ENCODE assay signal across 13 mouse cellular contexts in genomic region chr19:36227418-36228160, GRCm38 (mm10).
DNase-seq lines count a peak whose midpoint lies in the region; ATAC-seq and TF ChIP-seq lines count a peak whose summit lies in the region.
"Had no signal": no experiment of that assay in that cellular context is flagged by ENCODE, and none has a peak within 500 bp of the region (broad histone marks: within the 10 kb centered on the region; RNA-seq: fewer than 3 reads in every experiment).

No protein-coding gene starts in this region.

- WGBS in heart, embryonic 13.5 days: 18% methylated on average over 17 of the region's 17 CpGs
- WGBS in lung, embryonic 16.5 days: 21% methylated on average over 16 of the region's 17 CpGs
- 15% methylated on average over 16 of the region's 17 CpGs for WGBS in lung, postnatal 0 days
- WGBS in hindbrain, postnatal 0 days: 23% methylated on average over 17 of the region's 17 CpGs

- H3K27ac ChIP-seq in heart, embryonic 13.5 days (replicated peaks): no peak overlapping the region; the same call in 1 of the 2 replicates
- no peak overlapping the region for H3K27ac ChIP-seq in lung, embryonic 16.5 days (ENCODE audit: low read length)
- no peak overlapping the region for H3K27ac ChIP-seq in lung, postnatal 0 days (ENCODE audit: low read length)
- no peak overlapping the region for H3K27ac ChIP-seq in hindbrain, postnatal 0 days
- H3K27ac ChIP-seq: limb, embryonic 15.5 days had no signal

- ATAC-seq in heart, embryonic 13.5 days (ENCODE audit: extremely low read depth, insufficient number of reproducible peaks, low FRiP score, low TSS enrichment): no peak
- no peak for ATAC-seq in lung, embryonic 16.5 days (ENCODE audit: low read depth)
- no peak for ATAC-seq in lung, postnatal 0 days
- no peak for ATAC-seq in hindbrain, postnatal 0 days

- H3K27me3 ChIP-seq in heart, embryonic 13.5 days (replicated peaks): no peaks in the 10 kb centered on the region
- H3K27me3 ChIP-seq in lung, embryonic 16.5 days (ENCODE audit: control insufficient read depth, insufficient read depth, low read depth, low read length): no peaks in the 10 kb centered on the region
- no peaks in the 10 kb centered on the region for H3K27me3 ChIP-seq in lung, postnatal 0 days (replicated peaks; ENCODE audit: insufficient read depth, low read length)
- no peaks in the 10 kb centered on the region for H3K27me3 ChIP-seq in hindbrain, postnatal 0 days (ENCODE audit: insufficient read depth, low read length)
- H3K27me3 ChIP-seq: limb, embryonic 15.5 days had no signal

- H3K4me3 ChIP-seq in heart, embryonic 13.5 days: no peak overlapping the region
- H3K4me3 ChIP-seq in lung, embryonic 16.5 days (ENCODE audit: low read length): no peak overlapping the region
- H3K4me3 ChIP-seq in lung, postnatal 0 days (ENCODE audit: low read depth, low read length): no peak overlapping the region
- H3K4me3 ChIP-seq in hindbrain, postnatal 0 days (ENCODE audit: low read length): no peak overlapping the region
- H3K4me3 ChIP-seq: limb, embryonic 15.5 days had no signal

- H3K4me1 ChIP-seq in heart, embryonic 13.5 days: peaks cover 55% of the 10 kb centered on the region
- H3K4me1 ChIP-seq in lung, embryonic 16.5 days (replicated peaks; ENCODE audit: control insufficient read depth, insufficient read depth, low read length): peaks cover 10% of the 10 kb centered on the region
- H3K4me1 ChIP-seq in lung, postnatal 0 days (ENCODE audit: insufficient read depth, low read depth, low read length): no peaks in the 10 kb centered on the region
- no peaks in the 10 kb centered on the region for H3K4me1 ChIP-seq in hindbrain, postnatal 0 days (ENCODE audit: insufficient read depth, low read length)
- H3K4me1 ChIP-seq: limb, embryonic 15.5 days had no signal

- TF ChIP-seq CTCF in lung, postnatal 0 days (IDR thresholded peaks at IDR 0.05): no peak
- no peak for TF ChIP-seq CTCF in hindbrain, postnatal 0 days (IDR thresholded peaks at IDR 0.05; ENCODE audit: low read depth)

- no peaks in the 10 kb centered on the region for H3K36me3 ChIP-seq in heart, embryonic 13.5 days
- no peaks in the 10 kb centered on the region for H3K36me3 ChIP-seq in lung, embryonic 16.5 days (ENCODE audit: control insufficient read depth, insufficient read depth, low read length)
- H3K36me3 ChIP-seq in lung, postnatal 0 days (ENCODE audit: insufficient read depth, low read length): no peaks in the 10 kb centered on the region
- H3K36me3 ChIP-seq in hindbrain, postnatal 0 days (ENCODE audit: insufficient read depth, low read length): no peaks in the 10 kb centered on the region
- H3K36me3 ChIP-seq: limb, embryonic 15.5 days had no signal

- H3K9ac ChIP-seq in heart, embryonic 13.5 days: no peak overlapping the region
- H3K9ac ChIP-seq in lung, embryonic 16.5 days (ENCODE audit: low read length): no peak overlapping the region
- H3K9ac ChIP-seq in lung, postnatal 0 days (replicated peaks; ENCODE audit: low read depth): no peak overlapping the region
- H3K9ac ChIP-seq in hindbrain, postnatal 0 days (replicated peaks; ENCODE audit: low read length): no peak overlapping the region
- H3K9ac ChIP-seq: limb, embryonic 15.5 days had no signal

- H3K4me2 ChIP-seq in heart, embryonic 13.5 days: peak overlapping the region; percentile 49
- H3K4me2 ChIP-seq in lung, embryonic 16.5 days (ENCODE audit: low read depth, low read length): peak overlapping the region; percentile 35
- no peak overlapping the region for H3K4me2 ChIP-seq in lung, postnatal 0 days (replicated peaks; ENCODE audit: low read depth, low read length)
- H3K4me2 ChIP-seq in hindbrain, postnatal 0 days (ENCODE audit: low read depth, low read length): peak overlapping the region; percentile 29
- H3K4me2 ChIP-seq: limb, embryonic 15.5 days had no signal

- TF ChIP-seq EP300 in lung, postnatal 0 days (IDR thresholded peaks at IDR 0.05): no peak

- H3K9me3 ChIP-seq in heart, embryonic 13.5 days: no peaks in the 10 kb centered on the region
- no peaks in the 10 kb centered on the region for H3K9me3 ChIP-seq in lung, embryonic 16.5 days (ENCODE audit: control insufficient read depth, low read length)
- H3K9me3 ChIP-seq in lung, postnatal 0 days (ENCODE audit: low read length): no peaks in the 10 kb centered on the region
- H3K9me3 ChIP-seq in hindbrain, postnatal 0 days (ENCODE audit: low read length): no peaks in the 10 kb centered on the region
- H3K9me3 ChIP-seq: limb, embryonic 15.5 days had no signal

- no peak for DNase-seq in heart, adult 8-10 months (ENCODE audit: low spot score)
- DNase-seq in lung, postnatal 0 days (ENCODE audit: low spot score): no peak
- no peak for DNase-seq in hindbrain, postnatal 0 days (ENCODE audit: low spot score)
- peak; percentile 43 for DNase-seq in yolk sac, embryonic 10.5 days (ENCODE audit: low spot score)
- no peak for DNase-seq in frontal cortex, postnatal 10 days (ENCODE audit: low spot score in 2 of 2)
- no peak for DNase-seq in right cerebral cortex, adult 2 months (ENCODE audit: low spot score in 2 of 2)
- DNase-seq: adrenal gland, adult 2 months; cerebellum, postnatal 25 days; layer of hippocampus, adult 9-11 months; retina, postnatal 1 day had no signal
